Mouse (Mus musculus) embryonic facial prominence, embryonic 14.5 days (tissue): ENCODE measurements around the gene Cyp2s1. TPM values are rescaled to one million over a fixed set of nuclear protein-coding genes. Genes with fewer than 3 reads are reported as not detected.

Experiments used
- ATAC-seq: fragments of 200-750 bp; cut with Nextera tagmentation; 2 replicates; pipeline ENCODE4 v1.8.0; 2017; ENCODE audit warnings: low read depth, moderate number of reproducible peaks, moderate TSS enrichment
- DNase-seq: peaks from one replicate; pipeline ENCODE4 v3.0.0-alpha.2; 2015; ENCODE audit warnings: low spot score
- H3K27ac ChIP-seq: fragments of 300-500 bp; sonication (generic); replicated peaks from 2 replicates; pipeline ENCODE4 v1.5.1; 2014; ENCODE audit warnings: low read depth, mild to moderate bottlenecking, low read length, moderate library complexity
- H3K27me3 ChIP-seq: fragments of 300-500 bp; sonication (generic); replicated peaks from 2 replicates; pipeline ENCODE4 v1.6.1; 2014; ENCODE audit warnings: low read length; ENCODE audit not compliant: control insufficient read depth, insufficient read depth
- H3K36me3 ChIP-seq: fragments of 300-500 bp; sonication (generic); 2 replicates; pipeline ENCODE4 v1.6.1; 2014; ENCODE audit warnings: low read length, mixed read lengths; ENCODE audit not compliant: control insufficient read depth, insufficient read depth
- H3K4me1 ChIP-seq: fragments of 300-500 bp; sonication (generic); 2 replicates; pipeline ENCODE4 v1.6.1; 2014; ENCODE audit warnings: antibody characterized with exemption, low read length; ENCODE audit not compliant: control insufficient read depth, insufficient read depth
- H3K4me2 ChIP-seq: fragments of 300-500 bp; sonication (generic); 2 replicates; pipeline ENCODE4 v1.6.1; 2014; ENCODE audit warnings: low read depth, mild to moderate bottlenecking, low read length, moderate library complexity, mixed read lengths
- H3K4me3 ChIP-seq: fragments of 300-500 bp; sonication (generic); 2 replicates; pipeline ENCODE4 v1.5.1; 2014; ENCODE audit warnings: low read depth, mild to moderate bottlenecking, low read length
- H3K9ac ChIP-seq: fragments of 300-500 bp; sonication (generic); 2 replicates; pipeline ENCODE4 v1.6.1; 2014; ENCODE audit warnings: low read depth, mild to moderate bottlenecking, low read length, moderate library complexity, mixed read lengths
- H3K9me3 ChIP-seq: fragments of 300-500 bp; sonication (generic); 2 replicates; pipeline ENCODE4 v1.6.1; 2016; ENCODE audit warnings: low read length; ENCODE audit not compliant: control insufficient read depth
- WGBS: fragments of 180-500 bp; shearing (Covaris S2); extraction: QIAGEN DNeasy Blood & Tissue Kit; methylation state at CpG from one replicate; pipeline ENCODE4 v1.1.7; 2014; 5-methylcytosine and 5-hydroxymethylcytosine counted together
- polyA plus RNA-seq: library from polyadenylated mRNA; unstranded; fragments of >200 nt; fragmentation: Nextera tagmentation; extraction: Ambion mirVana; gene quantifications from 2 replicates; pipeline ENCODE4 v1.2.1, GENCODE M21; 2014

Cyp2s1 gene
- polyA plus RNA-seq, 1 experiment from 2014 or later: 4.1 TPM

DNA sequence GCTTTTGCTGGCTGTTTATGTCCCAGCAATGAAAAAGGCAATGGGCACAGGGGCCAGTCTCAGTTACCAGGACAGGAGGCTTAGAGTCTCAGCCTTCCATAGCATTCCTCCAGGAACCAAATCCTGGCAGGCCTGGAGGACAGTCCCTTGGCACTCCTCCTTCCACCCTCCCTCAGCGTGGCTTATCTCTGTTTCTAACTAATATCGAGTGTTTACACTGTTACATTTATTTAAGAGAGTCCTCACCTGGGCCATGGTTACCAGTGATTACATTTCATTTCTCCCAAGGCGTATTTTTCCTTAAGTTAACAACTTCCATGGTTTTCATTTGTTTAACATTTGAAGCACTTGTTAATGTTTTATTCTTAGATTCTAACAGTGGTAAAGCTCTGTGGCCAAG is 28.2 kb upstream of the Cyp2s1 start:
- DNase-seq (no peak), ATAC-seq (no peak)
- Histone ChIP-seq H3K27ac (no peak overlapping the region), H3K9me3 (no peaks in the 10 kb centered on the region), H3K9ac (no peak overlapping the region), H3K36me3 (no peaks in the 10 kb centered on the region), H3K27me3 (no peaks in the 10 kb centered on the region), H3K4me3 (no peak overlapping the region), H3K4me2 (no peak overlapping the region), H3K4me1 (no peaks in the 10 kb centered on the region)
- WGBS: 77% methylated on average over 3 of the region's 3 CpGs

DNA sequence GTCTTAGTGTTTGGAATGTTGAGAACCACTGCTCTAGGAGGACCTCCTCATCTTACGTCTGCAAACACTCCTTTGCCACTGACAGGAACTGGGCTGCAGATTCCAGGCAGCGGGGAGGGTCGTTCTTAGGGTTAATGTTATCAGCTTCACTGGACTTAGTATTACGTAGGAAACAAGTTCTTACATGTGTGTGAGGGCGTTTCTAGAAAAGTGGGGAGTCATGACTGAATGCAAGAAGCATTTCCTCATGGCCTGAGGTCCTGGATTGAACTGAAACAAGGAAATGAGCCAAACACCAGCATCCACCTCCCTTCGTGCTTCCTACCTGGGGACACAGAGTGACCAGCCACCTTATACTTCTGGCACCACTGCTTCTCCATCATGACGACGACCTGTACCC is 27.7 kb upstream of the Cyp2s1 start:
- H3K4me3 ChIP-seq: no peak overlapping the region

DNA sequence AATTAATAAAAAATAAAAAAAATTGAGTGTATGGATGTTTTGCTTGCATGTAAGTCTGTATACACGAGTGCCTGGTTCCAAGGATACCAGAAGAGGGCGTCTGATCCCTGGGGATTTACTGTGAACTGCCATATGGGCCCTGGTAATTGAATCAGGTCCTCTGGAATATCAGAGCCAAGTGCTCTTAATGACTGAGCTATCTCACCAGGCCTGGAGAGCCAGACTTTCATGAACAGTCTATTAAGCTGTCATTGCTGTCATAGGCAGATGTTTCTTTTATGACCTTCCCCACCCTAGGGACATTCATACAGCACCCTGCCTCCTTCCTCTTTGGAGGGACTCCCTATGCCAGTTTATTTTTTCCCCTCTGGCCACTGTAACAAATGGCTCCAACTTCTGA is 26.8 kb upstream of the Cyp2s1 start:
- no peak overlapping the region for H3K4me3 ChIP-seq
- DNase-seq (no peak), ATAC-seq (no peak)
- no peak overlapping the region for H3K9ac ChIP-seq
- 16% methylated on average over 2 of the region's 2 CpGs for WGBS
- H3K4me2 ChIP-seq: no peak overlapping the region
- H3K27me3 ChIP-seq: no peaks in the 10 kb centered on the region
- H3K27ac ChIP-seq: no peak overlapping the region
- no peaks in the 10 kb centered on the region for H3K36me3 ChIP-seq
- no peaks in the 10 kb centered on the region for H3K4me1 ChIP-seq
- H3K9me3 ChIP-seq: no peaks in the 10 kb centered on the region

More for the DNA sequence above, 27.7 kb upstream of the Cyp2s1 start:
- WGBS: 64% methylated on average over 8 of the region's 8 CpGs
- no peaks in the 10 kb centered on the region for H3K9me3 ChIP-seq
- ATAC-seq (no peak), DNase-seq (no peak)
- H3K4me1 ChIP-seq: no peaks in the 10 kb centered on the region
- no peak overlapping the region for H3K27ac ChIP-seq
- H3K9ac ChIP-seq: no peak overlapping the region
- H3K27me3 ChIP-seq: no peaks in the 10 kb centered on the region
- no peak overlapping the region for H3K4me2 ChIP-seq
- no peaks in the 10 kb centered on the region for H3K36me3 ChIP-seq

DNA sequence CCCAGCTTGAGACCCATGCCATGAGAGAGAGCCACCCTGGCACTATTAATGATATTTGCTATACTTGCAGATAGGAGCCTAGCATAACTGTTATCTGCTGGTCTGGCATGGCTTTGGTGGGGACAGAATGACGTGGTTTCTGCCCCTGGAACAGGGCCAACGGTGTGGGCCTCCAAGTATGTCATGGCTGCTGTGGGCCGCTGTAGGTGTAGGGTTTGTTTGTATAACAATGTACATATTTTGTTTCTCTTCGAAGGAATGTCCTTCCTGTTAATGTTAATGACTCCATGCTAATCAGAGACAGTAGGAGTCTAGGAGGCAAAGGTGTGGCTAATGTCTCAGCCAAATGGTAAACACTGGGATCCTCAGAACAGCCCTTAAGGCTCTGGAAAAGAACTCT is 24.2 kb upstream of the Cyp2s1 start:
- WGBS: 73% methylated on average over 4 of the region's 4 CpGs
- H3K27me3 ChIP-seq: no peaks in the 10 kb centered on the region
- no peaks in the 10 kb centered on the region for H3K4me1 ChIP-seq
- H3K27ac ChIP-seq: no peak overlapping the region
- DNase-seq: no peak
- H3K4me2 ChIP-seq: no peak overlapping the region
- H3K36me3 ChIP-seq: no peaks in the 10 kb centered on the region
- no peak for ATAC-seq
- no peak overlapping the region for H3K9ac ChIP-seq
- no peaks in the 10 kb centered on the region for H3K9me3 ChIP-seq
- no peak overlapping the region for H3K4me3 ChIP-seq

DNA sequence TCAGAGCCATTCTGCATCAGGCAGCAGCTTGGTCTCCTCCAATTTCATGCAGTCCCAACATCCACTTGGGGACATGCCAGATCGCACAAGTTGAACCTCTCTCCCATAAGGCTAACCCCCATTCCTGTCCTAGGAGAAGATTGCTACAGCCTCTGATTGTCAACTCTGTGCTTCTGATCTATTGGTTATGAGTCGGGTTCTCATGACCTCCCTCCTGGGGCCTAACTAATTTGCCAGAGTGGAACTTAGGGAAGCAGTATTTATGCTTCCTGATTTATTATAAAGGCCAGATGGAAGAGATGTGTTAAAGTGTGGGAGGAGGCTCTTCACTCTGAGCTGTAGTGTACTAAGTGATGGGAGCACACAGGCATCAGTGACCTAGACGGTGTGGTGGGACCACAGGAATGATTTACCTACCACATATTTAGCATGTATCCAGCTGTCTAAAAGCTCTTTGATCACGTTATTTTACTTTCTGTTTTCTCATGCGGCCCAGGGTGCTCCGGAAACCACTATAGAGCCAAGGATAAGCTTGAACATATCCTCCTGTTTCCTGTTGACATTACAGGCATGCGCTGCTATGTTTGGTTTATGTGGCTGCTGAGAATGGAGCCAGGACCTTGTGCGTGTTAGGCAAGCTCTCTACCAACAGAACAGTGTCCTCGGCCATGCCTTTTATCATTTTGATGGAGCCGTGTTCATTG is 18.6 kb upstream of the Cyp2s1 start:
- H3K27me3 ChIP-seq: no peaks in the 10 kb centered on the region
- H3K9ac ChIP-seq: no peak overlapping the region
- ATAC-seq: no peak
- no peaks in the 10 kb centered on the region for H3K36me3 ChIP-seq
- peak; percentile 27 for DNase-seq
- no peak overlapping the region for H3K27ac ChIP-seq
- no peaks in the 10 kb centered on the region for H3K9me3 ChIP-seq
- 55% methylated on average over 10 of the region's 10 CpGs for WGBS
- peaks cover 15% of the 10 kb centered on the region for H3K4me1 ChIP-seq
- H3K4me2 ChIP-seq: no peak overlapping the region
- H3K4me3 ChIP-seq: no peak overlapping the region

DNA sequence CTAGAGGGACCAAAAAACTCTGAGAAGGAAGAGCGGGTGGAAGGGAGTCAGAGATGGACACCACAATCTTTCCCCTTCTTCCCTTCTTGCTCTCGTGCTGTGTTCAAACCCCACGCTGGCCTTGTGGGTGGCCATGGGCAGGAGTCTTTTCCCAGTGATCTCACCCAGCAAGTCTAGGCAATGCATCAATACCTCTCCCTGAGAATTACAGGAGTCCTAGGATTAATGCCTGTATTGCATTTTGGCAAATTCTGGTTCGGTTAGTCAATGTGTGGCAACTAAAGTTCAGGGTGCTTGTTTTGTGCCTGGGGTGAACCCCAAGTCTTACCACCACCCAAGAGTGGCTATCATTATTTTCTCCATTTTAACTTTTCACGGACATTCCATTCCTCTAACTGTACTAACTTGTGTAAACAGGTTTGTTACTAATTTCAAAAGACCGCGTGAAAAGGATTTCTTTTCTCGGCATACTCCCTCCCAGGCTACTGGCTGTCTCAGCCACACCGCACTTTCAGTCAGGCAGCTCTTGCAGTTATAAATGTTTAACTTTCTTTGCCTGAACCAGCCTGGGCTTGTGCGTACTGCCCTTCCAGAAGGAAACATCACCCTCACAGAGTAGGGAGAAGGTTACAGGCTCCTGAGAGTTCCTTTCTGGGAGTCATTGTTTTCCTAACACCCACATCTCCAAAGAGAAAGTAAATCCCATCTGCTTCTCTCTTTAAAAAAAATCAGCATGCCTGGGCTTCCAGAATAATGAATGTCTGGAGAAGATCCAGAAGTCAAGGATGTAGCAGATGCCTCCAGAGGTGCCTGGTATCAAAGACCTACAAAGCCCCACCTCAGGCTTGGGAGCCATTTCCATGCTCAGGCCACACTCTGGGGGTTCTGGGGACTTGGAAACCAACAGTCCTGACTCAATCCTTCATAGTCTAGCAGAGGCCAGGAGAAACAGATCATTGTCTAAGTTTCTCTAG is 15.1 kb upstream of the Cyp2s1 start:
- Histone ChIP-seq H3K4me3 (no peak overlapping the region), H3K9ac (no peak overlapping the region), H3K27me3 (no peaks in the 10 kb centered on the region), H3K4me1 (peaks cover 33% of the 10 kb centered on the region), H3K9me3 (no peaks in the 10 kb centered on the region), H3K36me3 (no peaks in the 10 kb centered on the region), H3K4me2 (no peak overlapping the region), H3K27ac (peak overlapping the region; percentile 19; the same call in 1 of the 2 replicates)
- peak; percentile 63 for DNase-seq
- peak; percentile 68 for ATAC-seq
- WGBS: 61% methylated on average over 10 of the region's 10 CpGs

DNA sequence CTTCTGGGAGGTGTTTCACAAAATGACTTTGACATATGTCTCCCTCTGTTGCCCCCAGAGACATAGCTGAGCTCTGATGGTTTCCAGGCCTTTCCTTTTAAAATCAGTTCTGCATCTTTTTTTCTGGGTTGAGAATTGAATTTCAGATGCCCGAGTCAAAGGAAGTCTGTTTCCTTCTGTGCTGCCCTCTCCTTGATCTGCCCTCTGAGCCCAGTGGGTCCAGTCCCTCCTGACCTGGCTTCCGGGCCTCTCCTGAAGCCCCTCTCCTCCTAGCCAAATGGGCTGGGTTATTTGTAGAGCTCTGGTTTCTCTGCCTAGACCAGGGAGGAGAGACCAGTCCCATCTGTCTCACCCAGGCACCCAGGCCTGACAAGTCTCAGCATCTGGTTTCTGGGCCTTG is 13.5 kb upstream of the Cyp2s1 start:
- ATAC-seq (no peak), DNase-seq (peak; percentile 31)
- Histone ChIP-seq H3K9ac (no peak overlapping the region; the same call in 1 of the 2 replicates), H3K9me3 (no peaks in the 10 kb centered on the region), H3K27ac (peak overlapping the region; percentile 21; the same call in 1 of the 2 replicates), H3K4me2 (no peak overlapping the region), H3K36me3 (no peaks in the 10 kb centered on the region), H3K4me3 (no peak overlapping the region), H3K27me3 (no peaks in the 10 kb centered on the region), H3K4me1 (peaks cover 33% of the 10 kb centered on the region)
- 20% methylated on average over 2 of the region's 2 CpGs for WGBS

DNA sequence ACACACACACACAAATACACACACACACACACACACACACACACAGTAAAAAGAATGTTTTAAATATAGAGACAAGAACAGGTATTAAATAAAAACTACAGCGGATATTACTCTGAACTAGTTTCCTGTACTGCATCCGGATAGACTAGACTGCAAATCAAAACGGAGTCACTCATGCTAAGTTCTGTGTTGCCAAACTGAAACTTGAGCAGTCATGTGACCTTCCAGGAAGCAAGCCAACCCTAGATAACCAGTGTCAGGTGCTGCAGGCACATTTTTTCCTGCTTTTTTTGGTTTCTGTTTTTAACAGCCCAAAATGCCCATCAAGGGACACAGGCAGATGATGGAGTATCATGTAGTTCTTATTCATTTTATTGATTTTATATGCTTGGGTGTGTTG is 10.5 kb upstream of the Cyp2s1 start:
- Histone ChIP-seq H3K9me3 (no peaks in the 10 kb centered on the region), H3K4me1 (peaks cover 32% of the 10 kb centered on the region), H3K9ac (no peak overlapping the region), H3K27me3 (no peaks in the 10 kb centered on the region), H3K4me2 (no peak overlapping the region), H3K36me3 (no peaks in the 10 kb centered on the region), H3K4me3 (no peak overlapping the region), H3K27ac (no peak overlapping the region; the same call in 1 of the 2 replicates)
- ATAC-seq (peak; percentile 81; the same call in 1 of the 2 replicates), DNase-seq (peak; percentile 93)
- WGBS: 6% methylated on average over 3 of the region's 3 CpGs
